Mouse (Mus musculus): ENCODE data around the gene Polr1a. TPM values are rescaled to one million over a fixed set of nuclear protein-coding genes. Genes with fewer than 3 reads are reported as not detected.

Polr1a gene
- polyA plus RNA-seq, 1 experiment from 2014 or later = 16.3 TPM

DNA sequence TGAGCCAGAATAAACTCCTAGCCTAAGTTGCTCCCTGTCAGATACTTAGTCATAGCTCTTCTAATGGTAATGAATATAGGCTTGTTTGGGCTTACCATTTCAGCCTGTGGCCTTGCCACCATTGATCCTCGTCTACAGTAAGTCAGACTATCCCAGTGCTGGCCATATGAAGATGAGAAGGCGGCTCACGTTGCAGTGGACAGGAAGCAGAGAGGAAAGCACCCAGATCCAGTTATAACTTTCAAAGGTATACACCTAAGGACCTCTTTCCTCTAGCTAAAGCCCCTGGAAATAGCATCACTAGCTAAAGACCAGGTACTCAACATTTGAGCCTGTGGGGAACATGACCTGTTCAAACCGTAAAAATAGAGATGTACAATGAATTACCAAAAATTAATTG, 77.1 kb downstream of the Polr1a start:
- Histone ChIP-seq H3K4me1 (ENCODE audit: control insufficient read depth, insufficient read depth, low read length) (no peaks in the 10 kb centered on the region), H3K27me3 (ENCODE audit: control insufficient read depth, insufficient read depth, low read length) (no peaks in the 10 kb centered on the region), H3K27ac (ENCODE audit: low read depth, low read length) (no peak overlapping the region), H3K36me3 (ENCODE audit: control insufficient read depth, insufficient read depth, low read length) (no peaks in the 10 kb centered on the region), H3K4me2 (ENCODE audit: low read depth, low read length) (no peak overlapping the region), H3K9me3 (ENCODE audit: control insufficient read depth, low read length) (no peaks in the 10 kb centered on the region), H3K4me3 (ENCODE audit: low read depth, low read length) (no peak overlapping the region), H3K9ac (replicated peaks; ENCODE audit: low read depth, low read length) (no peak overlapping the region)
- 94% methylated on average over 4 of the region's 4 CpGs for WGBS
- ATAC-seq (ENCODE audit: low read depth) = no peak

DNA sequence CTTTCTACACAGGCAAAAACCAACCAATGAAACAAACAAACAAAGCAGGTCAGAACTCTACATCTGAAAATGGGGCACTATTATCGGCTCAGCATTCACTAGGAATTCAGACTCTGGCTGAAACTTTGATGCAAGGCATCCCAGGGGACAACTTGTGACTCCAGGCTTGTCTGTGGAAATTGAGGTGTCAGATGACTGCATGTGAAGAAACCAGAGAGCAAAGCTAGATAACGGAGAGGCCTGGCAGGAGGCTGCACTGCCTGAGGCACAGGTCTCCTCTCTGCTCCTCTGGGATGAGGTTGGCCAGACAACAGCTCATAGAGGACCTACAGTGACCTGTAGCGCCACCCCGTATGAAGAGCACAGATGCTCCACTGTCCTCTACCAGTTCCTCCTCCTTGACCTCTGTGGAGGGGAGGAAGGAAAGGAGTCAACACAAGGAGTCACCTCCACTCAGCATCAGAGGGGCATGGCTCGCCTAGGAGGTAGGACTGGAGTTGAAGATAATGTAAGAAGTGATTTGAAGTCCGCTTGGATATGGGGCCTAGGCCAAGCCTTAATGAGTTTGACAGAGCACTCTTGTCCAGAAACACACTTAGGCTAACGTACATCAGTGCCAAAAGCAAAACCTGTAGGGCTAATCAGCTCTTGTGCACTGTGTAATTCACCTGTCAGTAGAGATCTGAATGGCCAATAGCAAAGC, 78.8 kb downstream of the Polr1a start:
- H3K4me3 ChIP-seq (ENCODE audit: low read depth, low read length) = no peak overlapping the region
- H3K36me3 ChIP-seq (ENCODE audit: control insufficient read depth, insufficient read depth, low read length) = no peaks in the 10 kb centered on the region
- H3K9ac ChIP-seq (replicated peaks; ENCODE audit: low read depth, low read length) = no peak overlapping the region
- no peak for ATAC-seq (ENCODE audit: low read depth)
- H3K27ac ChIP-seq (ENCODE audit: low read depth, low read length) = no peak overlapping the region
- H3K9me3 ChIP-seq (ENCODE audit: control insufficient read depth, low read length) = no peaks in the 10 kb centered on the region
- H3K4me2 ChIP-seq (ENCODE audit: low read depth, low read length) = no peak overlapping the region
- 73% methylated on average over 7 of the region's 7 CpGs for whole genome bisulfite sequencing
- H3K27me3 ChIP-seq (ENCODE audit: control insufficient read depth, insufficient read depth, low read length) = no peaks in the 10 kb centered on the region
- H3K4me1 ChIP-seq (ENCODE audit: control insufficient read depth, insufficient read depth, low read length) = no peaks in the 10 kb centered on the region

DNA sequence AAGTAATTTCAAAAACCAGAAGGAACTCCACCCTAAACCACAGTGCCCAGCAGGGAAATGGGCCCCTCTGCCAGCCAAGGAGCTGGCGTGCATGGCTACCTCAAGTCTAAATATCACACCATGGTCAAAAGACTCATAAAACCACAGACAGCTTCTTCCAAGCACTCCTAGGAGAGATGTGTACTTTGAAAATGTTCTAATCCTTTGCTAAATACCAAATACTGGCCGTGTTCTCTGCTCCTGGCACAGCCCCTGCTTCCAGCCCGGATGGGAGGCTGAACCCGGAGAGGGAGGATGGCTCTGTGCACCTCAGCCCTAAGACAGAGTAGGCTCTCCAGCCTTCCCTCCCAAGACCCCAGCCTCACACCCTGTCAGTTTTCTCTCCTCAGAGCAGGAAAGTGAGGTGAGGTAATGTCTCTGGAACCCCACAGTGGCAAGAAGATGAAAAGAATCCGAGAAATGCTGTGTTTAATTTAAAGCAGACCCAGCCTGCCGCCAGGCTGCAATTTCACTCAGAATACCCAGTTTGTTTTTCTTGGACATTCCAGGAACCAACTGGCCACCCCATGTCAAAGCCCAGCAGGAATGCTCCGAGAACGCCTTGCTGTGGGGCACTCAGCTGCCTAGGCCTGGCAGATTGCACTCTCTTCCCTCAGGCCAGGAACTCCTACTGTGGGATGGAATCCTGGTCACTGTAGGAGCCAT, 80.9 kb downstream of the Polr1a start:
- no peak for ATAC-seq (ENCODE audit: low read depth)
- 57% methylated on average over 8 of the region's 8 CpGs for WGBS

DNA sequence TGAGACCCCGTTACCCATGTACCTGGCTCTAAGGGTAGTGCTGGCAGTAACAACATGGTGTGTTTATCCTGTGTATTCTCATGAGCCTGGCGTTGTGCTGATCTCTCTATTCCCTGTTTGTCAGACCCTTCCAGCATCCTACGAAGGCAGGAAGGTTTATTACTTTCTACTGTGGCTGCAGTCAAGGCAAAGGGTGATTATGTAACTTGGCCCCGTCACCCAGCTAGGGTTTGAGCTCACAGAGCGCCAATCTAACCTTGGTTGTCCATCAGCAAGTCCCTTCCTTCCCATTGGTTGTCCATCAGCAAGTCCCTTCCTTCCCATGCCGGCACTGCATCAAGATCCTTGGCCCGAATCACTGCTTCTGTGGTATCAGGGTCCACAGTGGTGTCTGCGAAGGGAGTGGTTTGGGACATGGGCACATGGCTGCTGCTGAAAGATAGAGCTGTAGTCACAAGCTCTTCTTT, 81.6 kb downstream of the Polr1a start:
- Histone ChIP-seq H3K27ac (ENCODE audit: low read depth, low read length) (no peak overlapping the region; the same call in 1 of the 2 replicates), H3K4me2 (ENCODE audit: low read depth, low read length) (no peak overlapping the region), H3K9ac (replicated peaks; ENCODE audit: low read depth, low read length) (no peak overlapping the region), H3K9me3 (ENCODE audit: control insufficient read depth, low read length) (no peaks in the 10 kb centered on the region), H3K27me3 (ENCODE audit: control insufficient read depth, insufficient read depth, low read length) (no peaks in the 10 kb centered on the region), H3K4me1 (ENCODE audit: control insufficient read depth, insufficient read depth, low read length) (no peaks in the 10 kb centered on the region), H3K4me3 (ENCODE audit: low read depth, low read length) (no peak overlapping the region), H3K36me3 (ENCODE audit: control insufficient read depth, insufficient read depth, low read length) (no peaks in the 10 kb centered on the region)
- no peak for ATAC-seq (ENCODE audit: low read depth)
- 76% methylated on average over 8 of the region's 8 CpGs for WGBS

More for the DNA sequence above, 80.9 kb downstream of the Polr1a start:
- H3K36me3 ChIP-seq (ENCODE audit: control insufficient read depth, insufficient read depth, low read length) = no peaks in the 10 kb centered on the region
- H3K4me3 ChIP-seq (ENCODE audit: low read depth, low read length) = no peak overlapping the region
- no peak overlapping the region for H3K9ac ChIP-seq (replicated peaks; ENCODE audit: low read depth, low read length)
- no peaks in the 10 kb centered on the region for H3K9me3 ChIP-seq (ENCODE audit: control insufficient read depth, low read length)
- no peak overlapping the region for H3K4me2 ChIP-seq (ENCODE audit: low read depth, low read length)
- H3K27ac ChIP-seq (ENCODE audit: low read depth, low read length) = no peak overlapping the region
- H3K4me1 ChIP-seq (ENCODE audit: control insufficient read depth, insufficient read depth, low read length) = no peaks in the 10 kb centered on the region
- no peaks in the 10 kb centered on the region for H3K27me3 ChIP-seq (ENCODE audit: control insufficient read depth, insufficient read depth, low read length)

DNA sequence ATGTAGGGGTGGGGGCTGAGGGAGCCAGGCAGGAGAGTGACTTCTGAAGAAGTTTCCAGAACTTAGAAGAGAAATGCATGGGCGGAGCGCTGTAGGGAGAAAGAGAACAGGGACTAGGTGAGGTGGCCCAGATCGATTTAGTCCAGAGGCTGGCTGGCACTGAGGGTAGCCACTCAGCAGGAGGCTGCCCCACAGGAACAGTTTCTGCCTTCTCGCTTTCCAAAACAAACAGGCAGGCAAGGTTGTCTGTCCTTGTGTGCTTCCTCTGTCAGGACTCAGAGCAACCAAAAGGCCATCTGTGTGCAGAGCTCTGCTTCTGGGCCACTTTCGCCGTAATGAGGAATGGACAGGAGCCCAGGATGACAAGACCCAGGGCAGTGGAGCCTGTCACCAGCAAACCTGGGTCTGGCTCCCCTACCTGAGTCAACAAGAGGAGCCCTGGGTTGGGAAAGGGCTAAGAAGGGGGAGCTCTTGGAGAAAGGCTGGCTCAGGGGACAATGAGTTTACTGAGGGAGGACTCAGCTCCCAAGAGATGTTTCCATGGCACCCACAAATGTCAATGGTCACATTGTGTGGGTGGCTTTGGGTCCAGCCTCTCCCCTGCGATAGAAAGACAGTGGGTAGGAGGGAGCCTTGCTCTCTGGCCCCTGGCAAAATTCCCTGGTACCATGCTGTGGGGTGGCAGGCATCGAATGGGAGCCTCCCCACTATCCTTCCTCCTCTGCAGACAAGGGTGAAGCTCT, 82.5 kb downstream of the Polr1a start:
- Histone ChIP-seq H3K9ac (replicated peaks; ENCODE audit: low read depth, low read length) (no peak overlapping the region), H3K27me3 (ENCODE audit: control insufficient read depth, insufficient read depth, low read length) (no peaks in the 10 kb centered on the region), H3K9me3 (ENCODE audit: control insufficient read depth, low read length) (no peaks in the 10 kb centered on the region), H3K36me3 (ENCODE audit: control insufficient read depth, insufficient read depth, low read length) (no peaks in the 10 kb centered on the region), H3K4me3 (ENCODE audit: low read depth, low read length) (no peak overlapping the region), H3K27ac (ENCODE audit: low read depth, low read length) (no peak overlapping the region), H3K4me2 (ENCODE audit: low read depth, low read length) (no peak overlapping the region), H3K4me1 (ENCODE audit: control insufficient read depth, insufficient read depth, low read length) (no peaks in the 10 kb centered on the region)
- peak; percentile 68; the same call in 1 of the 2 replicates for ATAC-seq (ENCODE audit: low read depth)
- 65% methylated on average over 8 of the region's 8 CpGs for WGBS

DNA sequence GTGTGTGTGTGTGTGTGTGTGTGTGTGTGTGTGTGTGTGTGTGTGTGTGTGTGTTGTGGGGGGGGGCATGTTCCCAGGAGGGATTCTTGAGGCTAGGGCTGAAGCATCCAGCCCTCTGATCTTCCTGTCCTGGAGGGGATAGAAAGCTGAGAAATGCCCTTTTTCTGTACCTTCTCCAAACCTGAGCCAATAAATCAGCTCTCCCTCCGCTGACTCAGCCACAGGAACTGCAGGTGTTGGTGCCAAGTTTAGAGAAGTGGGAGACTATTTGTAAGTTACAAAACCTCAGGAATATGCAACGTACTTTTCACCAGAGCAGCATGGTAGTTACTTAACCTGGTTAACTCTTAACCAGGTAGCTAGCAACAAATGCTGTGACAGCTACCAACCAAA, 83.1 kb downstream of the Polr1a start:
- Histone ChIP-seq H3K9ac (replicated peaks; ENCODE audit: low read depth, low read length) (no peak overlapping the region), H3K27ac (ENCODE audit: low read depth, low read length) (no peak overlapping the region), H3K36me3 (ENCODE audit: control insufficient read depth, insufficient read depth, low read length) (no peaks in the 10 kb centered on the region)

DNA sequence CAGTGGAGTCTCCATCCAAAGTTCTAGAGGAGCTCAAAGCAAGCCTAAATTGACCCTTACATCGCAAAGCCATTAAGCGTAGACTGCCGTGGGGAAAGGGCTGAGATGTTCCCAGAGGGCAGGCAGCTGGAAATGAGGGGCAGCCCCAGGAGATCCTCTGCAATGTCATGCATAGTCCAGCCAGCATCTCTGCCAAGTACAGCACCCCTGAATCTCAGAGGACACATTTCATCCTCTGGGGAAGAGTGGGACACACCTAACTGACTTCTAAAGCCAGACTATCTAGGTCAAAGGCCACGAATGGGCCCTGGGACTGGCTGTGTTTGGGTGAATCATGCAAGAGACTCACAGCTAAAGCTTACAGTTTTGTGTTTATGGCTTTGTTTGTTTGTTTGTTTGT, 85.2 kb downstream of the Polr1a start:
- no peak overlapping the region for H3K27ac ChIP-seq (ENCODE audit: low read depth, low read length)
- no peaks in the 10 kb centered on the region for H3K9me3 ChIP-seq (ENCODE audit: control insufficient read depth, low read length)
- no peaks in the 10 kb centered on the region for H3K4me1 ChIP-seq (ENCODE audit: control insufficient read depth, insufficient read depth, low read length)
- H3K36me3 ChIP-seq (ENCODE audit: control insufficient read depth, insufficient read depth, low read length) = no peaks in the 10 kb centered on the region
- ATAC-seq (ENCODE audit: low read depth) = no peak
- no peak overlapping the region for H3K9ac ChIP-seq (replicated peaks; ENCODE audit: low read depth, low read length)
- no peaks in the 10 kb centered on the region for H3K27me3 ChIP-seq (ENCODE audit: control insufficient read depth, insufficient read depth, low read length)
- no peak overlapping the region for H3K4me2 ChIP-seq (ENCODE audit: low read depth, low read length)
- no peak overlapping the region for H3K4me3 ChIP-seq (ENCODE audit: low read depth, low read length)
- 73% methylated on average over 4 of the region's 4 CpGs for WGBS

More for the DNA sequence above, 83.1 kb downstream of the Polr1a start:
- Histone ChIP-seq H3K4me3 (ENCODE audit: low read depth, low read length) (no peak overlapping the region), H3K9me3 (ENCODE audit: control insufficient read depth, low read length) (no peaks in the 10 kb centered on the region), H3K4me1 (ENCODE audit: control insufficient read depth, insufficient read depth, low read length) (no peaks in the 10 kb centered on the region), H3K4me2 (ENCODE audit: low read depth, low read length) (no peak overlapping the region), H3K27me3 (ENCODE audit: control insufficient read depth, insufficient read depth, low read length) (no peaks in the 10 kb centered on the region)
- 66% methylated on average over 2 of the region's 2 CpGs for WGBS
- ATAC-seq (ENCODE audit: low read depth) = 0 out of 2 replicates have a peak, but pooled peaks have one; percentile 6

DNA sequence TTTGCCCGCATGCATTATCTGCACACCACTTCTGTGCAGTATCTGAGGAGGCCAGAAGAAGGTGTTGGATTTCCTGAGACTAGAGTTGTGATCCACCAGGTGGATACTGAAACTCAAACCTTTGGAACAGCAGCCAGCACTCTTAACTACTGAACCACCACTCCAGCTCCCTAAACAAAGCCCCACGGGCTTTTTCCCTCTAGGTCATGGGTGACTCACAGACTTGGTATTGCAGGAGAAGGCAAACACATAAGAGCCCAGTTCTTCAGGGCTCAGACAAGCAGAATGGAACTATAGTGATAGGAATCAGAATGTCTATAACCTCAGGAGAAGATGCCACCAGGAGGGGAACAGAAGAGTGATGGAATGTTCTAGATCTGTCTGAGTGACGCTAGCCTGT, 86.2 kb downstream of the Polr1a start:
- Histone ChIP-seq H3K4me3 (ENCODE audit: low read depth, low read length) (no peak overlapping the region), H3K9me3 (ENCODE audit: control insufficient read depth, low read length) (no peaks in the 10 kb centered on the region), H3K36me3 (ENCODE audit: control insufficient read depth, insufficient read depth, low read length) (no peaks in the 10 kb centered on the region), H3K4me1 (ENCODE audit: control insufficient read depth, insufficient read depth, low read length) (no peaks in the 10 kb centered on the region), H3K9ac (replicated peaks; ENCODE audit: low read depth, low read length) (no peak overlapping the region), H3K4me2 (ENCODE audit: low read depth, low read length) (no peak overlapping the region), H3K27me3 (ENCODE audit: control insufficient read depth, insufficient read depth, low read length) (no peaks in the 10 kb centered on the region), H3K27ac (ENCODE audit: low read depth, low read length) (no peak overlapping the region)
- ATAC-seq (ENCODE audit: low read depth) = no peak
- 95% methylated on average over 3 of the region's 3 CpGs for WGBS

DNA sequence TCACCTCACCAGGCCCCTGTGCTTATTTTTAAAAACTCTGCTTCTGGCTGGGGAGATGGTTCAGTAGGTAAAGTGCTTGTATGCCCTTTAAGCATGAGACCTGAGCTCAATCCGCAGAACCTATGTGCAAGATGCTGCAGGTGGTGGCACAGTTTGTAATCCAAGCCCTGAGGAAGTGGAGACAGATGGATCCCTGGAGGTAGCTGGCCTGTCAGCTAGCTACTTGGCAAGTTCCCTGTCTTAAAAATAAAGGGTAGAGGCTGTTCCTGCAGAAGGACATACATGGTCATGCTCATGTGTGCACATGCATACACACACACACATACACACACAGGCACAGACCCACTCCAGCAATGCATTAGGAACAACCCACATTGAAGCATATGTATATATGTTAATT, 88.4 kb downstream of the Polr1a start:
- no peak overlapping the region for H3K9ac ChIP-seq (replicated peaks; ENCODE audit: low read depth, low read length)
- H3K27ac ChIP-seq (ENCODE audit: low read depth, low read length) = no peak overlapping the region
- ATAC-seq (ENCODE audit: low read depth) = no peak
- 94% methylated on average over 1 of the region's 1 CpGs for WGBS
- H3K27me3 ChIP-seq (ENCODE audit: control insufficient read depth, insufficient read depth, low read length) = no peaks in the 10 kb centered on the region
- H3K4me3 ChIP-seq (ENCODE audit: low read depth, low read length) = no peak overlapping the region
- H3K9me3 ChIP-seq (ENCODE audit: control insufficient read depth, low read length) = no peaks in the 10 kb centered on the region
- no peaks in the 10 kb centered on the region for H3K4me1 ChIP-seq (ENCODE audit: control insufficient read depth, insufficient read depth, low read length)
- no peaks in the 10 kb centered on the region for H3K36me3 ChIP-seq (ENCODE audit: control insufficient read depth, insufficient read depth, low read length)
- no peak overlapping the region for H3K4me2 ChIP-seq (ENCODE audit: low read depth, low read length)

Measured in neural tube, embryonic 14.5 days (tissue).